ENCODE assay signal across 26 mouse cellular contexts in the genomic region with DNA sequence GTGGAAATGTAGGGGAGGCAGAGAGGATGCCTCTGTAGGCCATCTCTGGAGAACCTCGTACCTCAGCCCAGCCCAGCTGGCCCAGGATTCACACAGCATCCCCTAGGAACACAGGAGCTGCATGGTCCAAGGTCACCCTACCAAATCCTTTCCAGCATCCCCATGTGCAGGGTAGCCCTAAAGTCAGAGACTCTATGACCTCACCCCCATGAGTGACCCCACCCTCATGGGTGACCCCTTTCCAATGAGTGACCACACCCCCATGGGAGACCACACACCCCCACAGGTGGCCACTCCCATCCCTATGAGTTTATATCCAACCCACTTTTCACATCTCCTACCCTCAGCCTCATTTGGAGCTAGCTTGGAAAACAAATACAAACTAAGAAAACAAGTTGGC. TPM values are rescaled to one million over a fixed set of nuclear protein-coding genes. Genes with fewer than 3 reads are reported as not detected.
A peak's percentile ranks its signal among the peaks of the same experiment; 100 is the strongest.
DNase-seq lines count a peak whose midpoint lies in the region; ATAC-seq and TF ChIP-seq lines count a peak whose summit lies in the region.
"Had no signal": no experiment of that assay in that cellular context is flagged by ENCODE, and none has a peak within 500 bp of the region (broad histone marks: within the 10 kb centered on the region; RNA-seq: fewer than 3 reads in every experiment).

No protein-coding gene starts in this region.

- no peak overlapping the region for H3K4me3 ChIP-seq in forebrain, embryonic 10.5 days
- no peak overlapping the region for H3K4me3 ChIP-seq in forebrain, embryonic 11.5 days (ENCODE audit: low read depth, low read length)
- no peak overlapping the region for H3K4me3 ChIP-seq in hindbrain, embryonic 14.5 days (replicated peaks; ENCODE audit: low read length)
- H3K4me3 ChIP-seq in hindbrain, postnatal 0 days (ENCODE audit: low read length), result no peak overlapping the region
- H3K4me3 ChIP-seq in stomach, embryonic 14.5 days (ENCODE audit: low read depth, low read length), result no peak overlapping the region
- H3K4me3 ChIP-seq in stomach, postnatal 0 days (ENCODE audit: low read depth, low read length), result no peak overlapping the region
- H3K4me3 ChIP-seq: heart, embryonic 13.5 days; limb, embryonic 10.5 days; limb, embryonic 15.5 days; liver, embryonic 15.5 days had no signal

- DNase-seq in forebrain, embryonic 10.5 days (ENCODE audit: extremely low spot score, low spot score), result no peak
- no peak for DNase-seq in forebrain, embryonic 11.5 days (ENCODE audit: low spot score)
- peak; percentile 94 for DNase-seq in heart, adult 11 months
- DNase-seq in heart, adult 18-20 months, result no peak
- DNase-seq in hindbrain, embryonic 14.5 days (ENCODE audit: low spot score), result no peak
- no peak for DNase-seq in hindbrain, postnatal 0 days (ENCODE audit: low spot score)
- DNase-seq in stomach, postnatal 0 days (ENCODE audit: low spot score), result no peak
- DNase-seq: cerebellum, adult 2 months; cerebellum, postnatal 36 days; gastrocnemius, postnatal 10 days; heart, postnatal 14 days; kidney, adult 8-10 months; kidney, postnatal 4 days; layer of hippocampus, adult 9-11 months; lung, embryonic 14.5 days; lung, postnatal 14 days; right cerebral cortex, postnatal 25 days; thymus, postnatal 4 days had no signal

- no peak overlapping the region for H3K9ac ChIP-seq in forebrain, embryonic 11.5 days (ENCODE audit: low read length)
- no peak overlapping the region for H3K9ac ChIP-seq in hindbrain, embryonic 14.5 days
- H3K9ac ChIP-seq in hindbrain, postnatal 0 days (replicated peaks; ENCODE audit: low read length), result no peak overlapping the region
- H3K9ac ChIP-seq in stomach, embryonic 14.5 days (replicated peaks; ENCODE audit: low read depth, low read length), result no peak overlapping the region
- no peak overlapping the region for H3K9ac ChIP-seq in stomach, postnatal 0 days (ENCODE audit: low read length)
- H3K9ac ChIP-seq: heart, embryonic 13.5 days; limb, embryonic 15.5 days; liver, embryonic 15.5 days; lung, embryonic 14.5 days had no signal

- TF ChIP-seq EP300 in stomach, postnatal 0 days (optimal IDR thresholded peaks at IDR 0.05), result no peak

- 100% methylated on average over 1 of the region's 1 CpGs for WGBS in forebrain, embryonic 10.5 days
- 90% methylated on average over 1 of the region's 1 CpGs for whole genome bisulfite sequencing in forebrain, embryonic 11.5 days
- 93% methylated on average over 1 of the region's 1 CpGs for WGBS in hindbrain, embryonic 14.5 days
- 86% methylated on average over 1 of the region's 1 CpGs for WGBS in hindbrain, postnatal 0 days
- 94% methylated on average over 1 of the region's 1 CpGs for WGBS in stomach, embryonic 14.5 days
- 83% methylated on average over 1 of the region's 1 CpGs for WGBS in stomach, postnatal 0 days

- no peaks in the 10 kb centered on the region for H3K9me3 ChIP-seq in forebrain, embryonic 10.5 days
- no peaks in the 10 kb centered on the region for H3K9me3 ChIP-seq in forebrain, embryonic 11.5 days (ENCODE audit: control insufficient read depth, low read length)
- H3K9me3 ChIP-seq in hindbrain, embryonic 14.5 days (ENCODE audit: control insufficient read depth, low read length), result no peaks in the 10 kb centered on the region
- no peaks in the 10 kb centered on the region for H3K9me3 ChIP-seq in hindbrain, postnatal 0 days (ENCODE audit: low read length)
- no peaks in the 10 kb centered on the region for H3K9me3 ChIP-seq in stomach, embryonic 14.5 days (ENCODE audit: control insufficient read depth, low read depth, low read length)
- no peaks in the 10 kb centered on the region for H3K9me3 ChIP-seq in stomach, postnatal 0 days (ENCODE audit: control insufficient read depth, low read length)
- H3K9me3 ChIP-seq: heart, embryonic 13.5 days; limb, embryonic 10.5 days; limb, embryonic 15.5 days; liver, embryonic 15.5 days had no signal

- H3K4me2 ChIP-seq in forebrain, embryonic 11.5 days (ENCODE audit: low read depth, low read length, severe bottlenecking), result no peak overlapping the region
- no peak overlapping the region for H3K4me2 ChIP-seq in hindbrain, embryonic 14.5 days (replicated peaks)
- no peak overlapping the region for H3K4me2 ChIP-seq in hindbrain, postnatal 0 days (ENCODE audit: low read depth, low read length)
- H3K4me2 ChIP-seq in stomach, embryonic 14.5 days (replicated peaks; ENCODE audit: low read depth, low read length), result no peak overlapping the region
- H3K4me2 ChIP-seq in stomach, postnatal 0 days (replicated peaks; ENCODE audit: low read depth), result no peak overlapping the region
- H3K4me2 ChIP-seq: heart, embryonic 13.5 days; limb, embryonic 15.5 days; liver, embryonic 15.5 days; lung, embryonic 14.5 days had no signal

- ATAC-seq in forebrain, embryonic 11.5 days (replicated peaks; ENCODE audit: low FRiP score), result no peak
- ATAC-seq in hindbrain, embryonic 14.5 days (ENCODE audit: low FRiP score), result no peak
- no peak for ATAC-seq in hindbrain, postnatal 0 days
- ATAC-seq in stomach, embryonic 14.5 days (ENCODE audit: insufficient number of reproducible peaks, insufficient read depth, low FRiP score, low read depth), result 0 out of 2 replicates have a peak, but pooled peaks have one; percentile 19
- ATAC-seq in stomach, postnatal 0 days (ENCODE audit: low FRiP score, low TSS enrichment), result no peak
- ATAC-seq: midbrain, embryonic 16.5 days had no signal

- no peaks in the 10 kb centered on the region for H3K27me3 ChIP-seq in forebrain, embryonic 10.5 days (ENCODE audit: poor library complexity, severe bottlenecking)
- no peaks in the 10 kb centered on the region for H3K27me3 ChIP-seq in forebrain, embryonic 11.5 days (ENCODE audit: control insufficient read depth, insufficient read depth, low read length)
- H3K27me3 ChIP-seq in hindbrain, embryonic 14.5 days (ENCODE audit: control insufficient read depth, insufficient read depth, low read length), result no peaks in the 10 kb centered on the region
- no peaks in the 10 kb centered on the region for H3K27me3 ChIP-seq in hindbrain, postnatal 0 days (ENCODE audit: insufficient read depth, low read length)
- H3K27me3 ChIP-seq in stomach, embryonic 14.5 days (ENCODE audit: control insufficient read depth, insufficient read depth, low read length), result no peaks in the 10 kb centered on the region
- H3K27me3 ChIP-seq in stomach, postnatal 0 days (ENCODE audit: control insufficient read depth, insufficient read depth, low read length), result no peaks in the 10 kb centered on the region
- H3K27me3 ChIP-seq: heart, embryonic 13.5 days; limb, embryonic 15.5 days; liver, embryonic 15.5 days had no signal

- peaks cover 26% of the 10 kb centered on the region for H3K36me3 ChIP-seq in forebrain, embryonic 10.5 days (replicated peaks)
- H3K36me3 ChIP-seq in forebrain, embryonic 11.5 days (ENCODE audit: control insufficient read depth, insufficient read depth, low read length), result no peaks in the 10 kb centered on the region
- no peaks in the 10 kb centered on the region for H3K36me3 ChIP-seq in hindbrain, embryonic 14.5 days (replicated peaks; ENCODE audit: control insufficient read depth, insufficient read depth)
- no peaks in the 10 kb centered on the region for H3K36me3 ChIP-seq in hindbrain, postnatal 0 days (ENCODE audit: insufficient read depth, low read length)
- peaks cover 14% of the 10 kb centered on the region for H3K36me3 ChIP-seq in stomach, embryonic 14.5 days (ENCODE audit: control insufficient read depth, insufficient read depth, low read length)
- no peaks in the 10 kb centered on the region for H3K36me3 ChIP-seq in stomach, postnatal 0 days (ENCODE audit: control insufficient read depth, insufficient read depth, low read length)
- H3K36me3 ChIP-seq: G1E; liver, embryonic 15.5 days had no signal

- H3K4me1 ChIP-seq in forebrain, embryonic 10.5 days, result peaks cover 86% of the 10 kb centered on the region
- peaks cover 30% of the 10 kb centered on the region; the same call in 1 of the 2 replicates for H3K4me1 ChIP-seq in forebrain, embryonic 11.5 days (replicated peaks; ENCODE audit: control insufficient read depth, insufficient read depth, low read length)
- H3K4me1 ChIP-seq in hindbrain, embryonic 14.5 days (replicated peaks; ENCODE audit: control insufficient read depth, insufficient read depth, low read length), result peaks cover 60% of the 10 kb centered on the region
- peaks cover 61% of the 10 kb centered on the region for H3K4me1 ChIP-seq in hindbrain, postnatal 0 days (ENCODE audit: insufficient read depth, low read length)
- peaks cover 47% of the 10 kb centered on the region for H3K4me1 ChIP-seq in stomach, embryonic 14.5 days (ENCODE audit: control insufficient read depth, insufficient read depth, low read length)
- H3K4me1 ChIP-seq in stomach, postnatal 0 days (replicated peaks; ENCODE audit: control insufficient read depth, insufficient read depth), result peaks cover 4% of the 10 kb centered on the region

- peak overlapping the region; percentile 37; the same call in 1 of the 2 replicates for H3K27ac ChIP-seq in forebrain, embryonic 10.5 days
- no peak overlapping the region for H3K27ac ChIP-seq in forebrain, embryonic 11.5 days (ENCODE audit: low read depth, low read length)
- H3K27ac ChIP-seq in hindbrain, embryonic 14.5 days, result 0 out of 2 replicates have a peak overlapping the region, but pooled peaks have one; percentile 73
- no peak overlapping the region for H3K27ac ChIP-seq in hindbrain, postnatal 0 days
- H3K27ac ChIP-seq in stomach, embryonic 14.5 days (ENCODE audit: low read length), result no peak overlapping the region
- no peak overlapping the region for H3K27ac ChIP-seq in stomach, postnatal 0 days (replicated peaks)
- H3K27ac ChIP-seq: heart, embryonic 13.5 days; kidney, postnatal 0 days; limb, embryonic 10.5 days; liver, embryonic 15.5 days had no signal

- TF ChIP-seq CTCF in hindbrain, postnatal 0 days (IDR thresholded peaks at IDR 0.05; ENCODE audit: low read depth), result no peak
- no peak for TF ChIP-seq CTCF in stomach, postnatal 0 days (IDR thresholded peaks at IDR 0.05; ENCODE audit: low read depth)

RNA-seq across cellular contexts. Expression of a gene that starts 51.1 kb away (rescaled TPM):
- polyA plus RNA-seq in forebrain, embryonic 10.5 days (2016; fragmentation: Nextera tagmentation; extraction: Ambion mirVana), result 15.7 and 17.8 TPM in 2 replicates
- 27.3 and 29.5 TPM in 2 replicates for polyA plus RNA-seq in forebrain, embryonic 11.5 days (2014; fragmentation: Nextera tagmentation; extraction: Ambion mirVana)
- total RNA-seq in heart, adult 18-20 months (2021), result 10 to 100 TPM; 65.9 to 68.9 TPM
- 26.0 and 27.4 TPM in 2 replicates for polyA plus RNA-seq in hindbrain, embryonic 14.5 days (2014; fragmentation: Nextera tagmentation; extraction: Ambion mirVana)
- total RNA-seq in hindbrain, postnatal 0 days (2014; rRNA removed), result 35.4 and 37.5 TPM in 2 replicates
- 20.9 and 22.7 TPM in 2 replicates for polyA plus RNA-seq in hindbrain, postnatal 0 days (2015; fragmentation: Nextera tagmentation; extraction: Ambion mirVana)
- polyA plus RNA-seq in stomach, embryonic 14.5 days (2014; fragmentation: Nextera tagmentation; extraction: Ambion mirVana), result 32.7 and 33.4 TPM in 2 replicates
- polyA plus RNA-seq in stomach, postnatal 0 days (2015; fragmentation: Nextera tagmentation; extraction: Ambion mirVana), result 11.1 and 12.1 TPM in 2 replicates
- total RNA-seq: G1E had no signal

Comparison
In these comparisons a context has a peak if more than half of its experiments do, and no peak if none do; other contexts are left out.
1. H3K27ac ChIP-seq: peak in forebrain, embryonic 10.5 days (single experiment) and hindbrain, embryonic 14.5 days (single experiment); none in forebrain, embryonic 11.5 days (single experiment), hindbrain, postnatal 0 days (single experiment), stomach, embryonic 14.5 days (single experiment) and stomach, postnatal 0 days (single experiment).